24 mouse cellular contexts compared by ENCODE assay signal in genomic region chr6:106155362-106155761, GRCm38 (mm10).
"Had no signal": no experiment of that assay in that cellular context is flagged by ENCODE, and none has a peak within 500 bp of the region (broad histone marks: within the 10 kb centered on the region; RNA-seq: fewer than 3 reads in every experiment).

No protein-coding gene starts in this region.

- H3K4me2 ChIP-seq: heart, embryonic 11.5 days; heart, embryonic 13.5 days; heart, embryonic 15.5 days; hindbrain, embryonic 13.5 days; hindbrain, embryonic 15.5 days; limb, embryonic 12.5 days had no signal

- H3K27ac ChIP-seq: heart, adult 2 months; heart, embryonic 13.5 days; heart, embryonic 15.5 days; hindbrain, embryonic 13.5 days; hindbrain, embryonic 15.5 days; hindbrain, postnatal 0 days; layer of hippocampus, adult 2 months; left cerebral cortex, adult 2 months; limb, embryonic 10.5 days; limb, embryonic 12.5 days had no signal

- H3K36me3 ChIP-seq: heart, embryonic 13.5 days; heart, embryonic 15.5 days; hindbrain, embryonic 13.5 days; hindbrain, embryonic 15.5 days; limb, embryonic 10.5 days; limb, embryonic 12.5 days had no signal

- H3K4me1 ChIP-seq: heart, embryonic 13.5 days; heart, embryonic 15.5 days; hindbrain, embryonic 13.5 days; hindbrain, embryonic 15.5 days; limb, embryonic 10.5 days; limb, embryonic 12.5 days had no signal

- H3K9me3 ChIP-seq: heart, embryonic 13.5 days; heart, embryonic 15.5 days; hindbrain, embryonic 13.5 days; hindbrain, embryonic 15.5 days; limb, embryonic 10.5 days; limb, embryonic 12.5 days had no signal

- H3K27me3 ChIP-seq: heart, embryonic 13.5 days; heart, embryonic 15.5 days; hindbrain, embryonic 13.5 days; hindbrain, embryonic 15.5 days; limb, embryonic 12.5 days had no signal

- DNase-seq: gastrocnemius, postnatal 14 days; gastrocnemius, postnatal 36 days; heart, adult 11 months; heart, adult 2 months; heart, postnatal 14 days; heart, postnatal 36 days; kidney, adult 11 months; kidney, adult 2 months; kidney, adult 9 months; kidney, postnatal 10 days; kidney, postnatal 25 days; kidney, postnatal 4 days; liver had no signal

- ATAC-seq: hindbrain, postnatal 0 days; intestine, embryonic 16.5 days had no signal

- H3K4me3 ChIP-seq: heart, adult 2 months; heart, embryonic 13.5 days; heart, embryonic 15.5 days; hindbrain, embryonic 13.5 days; hindbrain, embryonic 15.5 days; layer of hippocampus, adult 2 months; left cerebral cortex, adult 2 months; limb, embryonic 10.5 days; limb, embryonic 12.5 days had no signal

- H3K9ac ChIP-seq: heart, embryonic 13.5 days; heart, embryonic 15.5 days; hindbrain, embryonic 13.5 days; hindbrain, embryonic 15.5 days; limb, embryonic 12.5 days had no signal
